Mouse (Mus musculus) sigmoid colon, adult 10 weeks (tissue): ENCODE results near the gene Hoxc10. TPM values are rescaled to one million over a fixed set of nuclear protein-coding genes. Genes with fewer than 3 reads are reported as not detected.

Experiments used
- polyA plus RNA-seq: library from polyadenylated mRNA; stranded (reverse); fragments of 350-450 nt; fragmentation: Illumina TruSeq; extraction: RNeasy Lipid Tissue Mini Kit (QIAGEN cat#74804); gene quantifications from one replicate; pipeline ENCODE4 v1.2.3, GENCODE M21; 2014; ENCODE audit warnings: low read depth, low replicate concordance

Hoxc10 gene
- polyA plus RNA-seq = not detected

DNA sequence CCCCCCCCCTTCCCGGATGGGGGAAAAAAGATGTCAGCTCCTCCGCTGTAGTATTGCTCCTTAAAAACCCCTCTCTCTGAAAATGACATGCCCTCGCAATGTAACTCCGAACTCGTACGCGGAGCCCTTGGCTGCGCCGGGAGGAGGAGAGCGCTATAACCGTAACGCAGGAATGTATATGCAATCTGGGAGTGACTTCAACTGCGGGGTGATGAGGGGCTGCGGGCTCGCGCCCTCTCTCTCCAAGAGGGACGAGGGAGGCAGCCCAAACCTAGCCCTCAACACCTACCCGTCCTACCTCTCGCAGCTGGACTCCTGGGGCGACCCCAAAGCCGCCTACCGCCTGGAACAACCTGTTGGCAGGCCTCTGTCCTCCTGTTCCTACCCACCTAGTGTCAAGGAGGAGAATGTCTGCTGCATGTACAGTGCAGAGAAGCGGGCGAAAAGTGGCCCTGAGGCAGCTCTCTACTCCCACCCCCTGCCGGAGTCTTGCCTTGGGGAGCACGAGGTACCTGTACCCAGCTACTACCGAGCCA lies at the start of gene Hoxc10:
Hoxc10 (plus strand) TSS at position 21 of the 536 bp plus-strand sequence.

DNA sequence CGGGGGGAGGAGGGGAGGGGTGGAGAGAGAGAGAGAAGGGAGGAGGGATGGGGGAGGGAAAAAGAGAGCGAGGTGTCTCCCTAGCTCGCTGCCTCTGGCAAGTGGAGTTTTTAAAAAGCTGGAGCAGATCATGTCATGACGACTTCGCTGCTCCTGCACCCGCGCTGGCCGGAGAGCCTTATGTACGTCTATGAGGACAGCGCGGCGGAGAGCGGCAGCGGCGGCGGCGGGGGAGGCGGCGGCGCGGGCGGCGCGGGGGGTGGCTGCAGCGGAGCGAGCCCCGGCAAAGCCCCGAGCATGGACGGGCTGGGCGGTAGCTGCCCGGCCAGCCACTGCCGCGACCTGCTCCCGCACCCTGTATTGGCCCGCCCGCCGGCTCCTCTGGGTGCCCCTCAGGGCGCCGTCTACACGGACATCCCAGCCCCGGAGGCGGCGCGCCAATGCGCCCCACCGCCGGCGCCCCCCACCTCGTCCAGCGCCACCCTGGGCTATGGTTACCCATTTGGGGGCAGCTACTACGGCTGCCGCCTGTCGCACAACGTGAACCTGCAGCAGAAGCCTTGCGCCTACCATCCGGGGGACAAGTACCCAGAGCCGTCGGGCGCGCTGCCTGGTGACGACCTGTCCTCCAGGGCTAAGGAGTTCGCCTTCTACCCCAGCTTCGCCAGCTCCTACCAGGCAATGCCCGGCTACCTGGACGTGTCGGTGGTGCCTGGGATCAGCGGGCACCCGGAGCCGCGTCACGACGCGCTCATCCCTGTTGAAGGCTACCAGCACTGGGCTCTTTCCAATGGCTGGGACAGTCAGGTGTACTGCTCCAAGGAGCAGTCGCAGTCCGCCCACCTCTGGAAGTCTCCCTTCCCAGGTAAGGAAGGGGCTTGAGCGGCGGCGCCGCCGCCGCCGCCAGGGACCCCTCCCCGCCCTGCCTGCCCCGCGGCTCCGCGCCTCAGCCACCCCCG lies 45.3 kb upstream of the Hoxc10 start, which contains the start of gene Hoxc13:
Hoxc13 (plus strand) TSS at position 51 of the 959 bp plus-strand sequence.

DNA sequence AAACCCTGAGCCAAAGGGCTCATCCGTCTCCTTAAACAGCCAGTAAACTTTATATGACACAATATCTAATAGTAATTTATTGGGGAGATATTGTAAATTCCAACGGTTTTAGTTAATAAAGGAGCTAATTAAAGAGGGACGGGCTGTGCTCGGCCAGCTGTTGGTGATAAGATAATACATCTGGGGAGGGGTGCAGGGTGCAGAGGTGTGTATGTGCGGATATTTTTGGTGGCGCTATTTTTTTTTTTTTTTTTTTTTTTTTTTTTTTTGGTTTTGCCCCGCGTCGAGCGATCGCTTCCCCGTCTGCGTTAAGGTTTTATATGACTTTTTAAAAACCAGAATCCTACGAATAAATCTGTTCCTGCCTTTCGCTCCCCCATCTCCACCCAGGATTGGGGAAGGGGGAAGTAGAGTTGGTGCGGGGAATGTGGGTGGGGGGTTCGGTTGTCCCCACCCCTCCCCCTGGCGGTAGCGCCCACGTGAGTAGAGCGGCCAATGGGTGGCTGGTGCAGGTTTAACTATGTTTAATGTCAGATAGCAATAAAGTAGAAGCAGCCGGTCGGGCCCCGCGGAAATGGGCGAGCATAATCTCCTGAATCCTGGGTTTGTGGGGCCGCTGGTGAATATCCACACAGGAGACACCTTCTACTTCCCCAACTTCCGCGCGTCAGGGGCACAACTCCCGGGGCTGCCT lies 30.2 kb upstream of the Hoxc10 start, which contains the start of gene Hoxc12:
Hoxc12 (plus strand) TSS at position 479 of the 694 bp plus-strand sequence.

DNA sequence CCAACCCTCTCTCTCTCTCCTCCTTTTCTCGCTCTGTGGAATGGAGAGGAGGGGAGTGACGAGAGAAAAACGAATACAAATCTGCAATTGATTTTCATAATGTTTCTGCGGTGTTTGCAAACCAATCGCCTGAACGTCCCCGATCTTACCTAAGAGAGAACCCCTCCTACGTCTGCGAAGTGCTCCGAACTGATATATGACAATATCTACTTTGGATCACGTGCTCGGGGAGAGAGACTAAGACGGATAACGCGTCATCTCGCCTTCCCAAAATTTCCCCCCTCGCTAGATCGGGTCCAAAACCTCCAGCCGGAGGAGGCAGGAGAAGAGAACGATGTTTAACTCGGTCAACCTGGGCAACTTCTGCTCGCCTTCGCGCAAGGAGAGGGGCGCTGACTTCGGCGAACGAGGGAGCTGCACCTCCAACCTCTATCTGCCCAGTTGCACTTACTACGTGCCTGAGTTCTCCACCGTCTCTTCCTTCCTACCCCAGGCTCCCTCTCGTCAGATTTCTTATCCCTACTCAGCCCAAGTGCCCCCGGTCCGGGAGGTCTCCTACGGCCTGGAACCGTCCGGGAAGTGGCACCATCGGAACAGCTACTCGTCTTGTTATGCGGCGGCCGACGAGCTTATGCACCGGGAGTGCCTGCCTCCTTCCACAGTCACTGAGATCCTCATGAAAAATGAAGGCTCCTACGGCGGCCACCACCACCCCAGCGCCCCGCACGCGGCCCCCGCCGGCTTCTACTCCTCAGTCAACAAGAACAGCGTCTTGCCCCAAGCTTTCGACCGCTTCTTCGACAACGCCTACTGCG lies 12.2 kb upstream of the Hoxc10 start, which contains the start of gene Hoxc11:
Hoxc11 (plus strand) TSS at position 236 of the 815 bp plus-strand sequence.

DNA sequence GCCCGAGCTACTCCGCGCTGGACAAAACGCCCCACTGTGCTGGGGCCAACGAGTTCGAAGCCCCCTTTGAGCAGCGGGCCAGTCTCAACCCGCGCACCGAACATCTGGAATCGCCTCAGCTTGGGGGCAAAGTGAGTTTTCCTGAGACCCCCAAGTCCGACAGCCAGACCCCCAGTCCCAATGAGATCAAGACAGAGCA lies 615 bp downstream of the Hoxc10 start, which contains the start of gene Hoxc5:
Hoxc5 (plus strand) TSS at position 132 of the 199 bp plus-strand sequence.

DNA sequence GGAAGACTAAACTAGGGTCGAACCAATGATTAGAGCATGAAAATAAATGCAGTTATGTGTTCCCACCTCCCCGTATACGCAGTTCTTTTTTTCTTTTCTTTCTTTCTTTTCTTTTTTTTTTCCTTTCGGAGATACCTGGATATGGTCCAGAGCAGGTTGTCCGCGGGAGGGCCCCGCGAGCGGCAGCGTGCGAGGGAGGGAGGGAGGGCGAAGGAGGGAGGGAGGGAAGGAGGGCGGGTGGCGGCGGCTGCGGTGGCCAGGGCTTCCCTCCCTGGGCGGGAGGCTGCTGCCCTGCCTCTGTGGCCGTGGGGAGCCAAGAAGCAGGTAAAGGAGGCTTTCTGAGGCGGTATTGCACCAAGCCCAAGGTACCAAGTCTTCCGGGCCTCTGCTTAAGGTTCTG lies 9.6 kb downstream of the Hoxc10 start, which contains the start of gene Hoxc9:
Hoxc9 (plus strand) TSS at position 269 of the 400 bp plus-strand sequence.

DNA sequence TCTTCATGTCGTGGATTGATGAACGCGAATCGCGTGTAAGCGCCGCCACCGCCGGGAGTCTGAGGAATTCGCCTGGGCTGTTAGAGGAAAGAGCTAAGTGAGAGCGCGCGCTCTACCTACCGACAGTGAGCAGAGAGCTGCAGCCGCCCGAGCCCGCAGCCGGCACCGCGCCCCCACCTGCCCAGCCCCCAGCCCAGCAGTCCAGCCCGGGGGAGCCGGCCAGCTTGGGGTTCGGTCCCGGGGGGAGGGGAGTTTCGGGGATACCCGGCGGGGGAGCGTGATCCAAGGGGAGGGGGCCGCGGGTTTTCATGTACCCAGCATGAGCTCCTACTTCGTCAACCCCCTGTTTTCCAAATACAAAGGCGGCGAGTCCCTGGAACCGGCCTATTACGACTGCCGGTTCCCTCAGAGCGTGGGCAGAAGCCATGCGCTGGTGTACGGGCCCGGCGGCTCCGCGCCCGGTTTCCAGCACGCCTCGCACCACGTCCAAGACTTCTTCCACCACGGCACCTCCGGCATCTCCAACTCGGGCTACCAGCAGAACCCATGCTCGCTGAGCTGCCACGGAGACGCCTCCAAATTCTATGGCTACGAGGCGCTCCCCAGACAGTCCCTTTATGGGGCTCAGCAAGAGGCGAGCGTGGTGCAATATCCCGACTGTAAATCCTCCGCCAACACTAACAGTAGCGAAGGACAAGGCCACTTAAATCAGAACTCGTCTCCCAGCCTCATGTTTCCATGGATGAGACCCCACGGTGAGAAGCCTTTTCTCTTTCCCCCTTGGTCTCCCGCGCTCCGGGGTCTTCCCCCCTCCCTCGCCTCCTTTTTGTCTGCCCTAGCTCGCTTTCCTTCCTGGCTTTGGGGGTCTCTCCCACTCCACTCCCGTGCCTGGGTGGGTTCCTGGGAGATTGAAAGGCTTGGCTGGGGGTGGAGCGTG lies 24.1 kb downstream of the Hoxc10 start, which contains the start of gene Hoxc8:
Hoxc8 (plus strand) TSS at position 147 of the 937 bp plus-strand sequence.

DNA sequence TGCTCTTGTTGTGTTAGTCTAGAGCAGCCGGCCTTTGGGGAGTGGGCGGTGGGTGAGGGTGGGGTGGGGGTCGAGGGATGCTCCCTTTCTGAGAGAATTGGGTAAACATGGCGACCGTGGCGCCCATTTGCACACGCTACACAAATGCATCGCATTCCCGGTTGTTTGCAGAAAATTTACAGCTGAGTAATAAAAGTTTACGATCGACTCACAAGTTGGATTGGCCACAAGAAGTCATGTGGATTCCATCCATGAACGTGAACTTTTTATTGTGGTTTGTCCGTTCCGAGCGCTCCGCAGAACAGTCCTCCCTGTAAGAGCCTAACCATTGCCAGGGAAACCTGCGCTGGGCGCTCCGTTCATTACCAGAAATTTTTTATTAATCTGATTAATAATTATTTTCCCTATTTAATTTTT lies 31.4 kb downstream of the Hoxc10 start, which contains the start of gene Hoxc6:
Hoxc6 (plus strand) TSS at position 319 of the 417 bp plus-strand sequence.

DNA sequence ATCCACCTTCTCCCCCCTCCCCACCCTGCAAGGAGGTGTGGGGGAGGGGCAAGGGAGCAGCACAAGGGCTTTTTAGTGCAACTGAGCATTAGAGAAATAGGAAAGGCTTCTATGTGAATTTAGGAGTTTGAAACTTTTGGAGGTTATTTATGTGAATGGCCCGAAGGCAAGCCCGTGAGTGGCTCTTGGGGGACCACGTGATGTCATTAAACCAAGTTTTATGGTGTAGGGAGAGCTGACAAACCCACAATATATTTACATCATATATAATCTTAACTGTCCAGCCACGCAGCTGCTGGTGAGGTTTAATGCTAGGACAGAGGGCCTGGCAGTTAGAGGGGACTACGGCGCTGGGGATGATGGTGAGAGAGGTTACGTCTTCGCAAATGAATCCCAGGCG lies 52.0 kb downstream of the Hoxc10 start, which contains the start of gene Hoxc4:
Hoxc4 (plus strand) TSS at position 299 of the 400 bp plus-strand sequence.

Other genes starting within 250 kb of the Hoxc10 start
- gene Calcoco1, start 244.6 kb upstream of the Hoxc10 start, polyA plus RNA-seq = 43.3 TPM
- gene Hoxc13, start 45.7 kb upstream of the Hoxc10 start, polyA plus RNA-seq = not detected
- not detected for gene Hoxc12, start 30.0 kb upstream of the Hoxc10 start, polyA plus RNA-seq
- not detected for gene Hoxc11, start 12.4 kb upstream of the Hoxc10 start, polyA plus RNA-seq
- not detected for gene Hoxc5, start 647 bp downstream of the Hoxc10 start, polyA plus RNA-seq
- gene Hoxc9, start 9.6 kb downstream of the Hoxc10 start, polyA plus RNA-seq = not detected
- 0.19 TPM for gene Hoxc8, start 23.8 kb downstream of the Hoxc10 start, polyA plus RNA-seq
- 0.28 TPM for gene Hoxc6, start 31.5 kb downstream of the Hoxc10 start, polyA plus RNA-seq
- gene Hoxc4, start 52.1 kb downstream of the Hoxc10 start, polyA plus RNA-seq = 1.1 TPM
- gene Smug1, start 200.3 kb downstream of the Hoxc10 start, polyA plus RNA-seq = 17.1 TPM